Mouse (Mus musculus) embryonic facial prominence, embryonic 13.5 days (tissue): Measurements from ENCODE around the gene Ino80b. TPM values are rescaled to one million over a fixed set of nuclear protein-coding genes. Genes with fewer than 3 reads are reported as not detected.
A peak's percentile ranks its signal among the peaks of the same experiment; 100 is the strongest.

ENCODE experiments used
- ATAC-seq: fragments of 200-750 bp; cut with Nextera tagmentation; 2 replicates; pipeline ENCODE4 v1.8.0; 2017; ENCODE audit warnings: low read depth; ENCODE audit not compliant: insufficient number of reproducible peaks, insufficient read depth, low FRiP score, low TSS enrichment
- H3K27ac ChIP-seq: fragments of 300-500 bp; sonication (generic); 2 replicates; pipeline ENCODE4 v1.5.1; 2015; ENCODE audit warnings: moderate library complexity, mild to moderate bottlenecking, inconsistent platforms
- H3K27me3 ChIP-seq: fragments of 300-500 bp; sonication (generic); 2 replicates; pipeline ENCODE4 v1.6.1; 2015; ENCODE audit warnings: mild to moderate bottlenecking, inconsistent platforms
- H3K36me3 ChIP-seq: fragments of 300-500 bp; sonication (generic); 2 replicates; pipeline ENCODE4 v1.6.1; 2015; ENCODE audit warnings: mild to moderate bottlenecking, inconsistent platforms
- H3K4me1 ChIP-seq: fragments of 300-500 bp; sonication (generic); 2 replicates; pipeline ENCODE4 v1.6.1; 2015; ENCODE audit warnings: inconsistent platforms
- H3K4me2 ChIP-seq: fragments of 300-500 bp; sonication (generic); 2 replicates; pipeline ENCODE4 v1.6.1; 2015; ENCODE audit warnings: moderate library complexity, mild to moderate bottlenecking, inconsistent platforms
- H3K4me3 ChIP-seq: fragments of 300-500 bp; sonication (generic); 2 replicates; pipeline ENCODE4 v1.5.1; 2015; ENCODE audit warnings: mild to moderate bottlenecking, inconsistent platforms
- H3K9ac ChIP-seq: fragments of 300-500 bp; sonication (generic); 2 replicates; pipeline ENCODE4 v1.6.1; 2015; ENCODE audit warnings: mild to moderate bottlenecking, inconsistent platforms
- H3K9me3 ChIP-seq: fragments of 300-500 bp; sonication (generic); 2 replicates; pipeline ENCODE4 v1.6.1; 2016; ENCODE audit warnings: inconsistent platforms
- WGBS: fragments of 180-500 bp; shearing (Covaris S2); methylation state at CpG from one replicate; pipeline ENCODE4 v1.1.7; 2015; ENCODE audit warnings: mixed read lengths; 5-methylcytosine and 5-hydroxymethylcytosine counted together
- polyA plus RNA-seq: library from polyadenylated mRNA; unstranded; fragments of >200 nt; fragmentation: Nextera tagmentation; extraction: Ambion mirVana; gene quantifications from 2 replicates; pipeline ENCODE4 v1.2.1, GENCODE M21; 2015

The Ino80b gene
- polyA plus RNA-seq, 1 experiment from 2014 or later: 13.9 TPM

DNA sequence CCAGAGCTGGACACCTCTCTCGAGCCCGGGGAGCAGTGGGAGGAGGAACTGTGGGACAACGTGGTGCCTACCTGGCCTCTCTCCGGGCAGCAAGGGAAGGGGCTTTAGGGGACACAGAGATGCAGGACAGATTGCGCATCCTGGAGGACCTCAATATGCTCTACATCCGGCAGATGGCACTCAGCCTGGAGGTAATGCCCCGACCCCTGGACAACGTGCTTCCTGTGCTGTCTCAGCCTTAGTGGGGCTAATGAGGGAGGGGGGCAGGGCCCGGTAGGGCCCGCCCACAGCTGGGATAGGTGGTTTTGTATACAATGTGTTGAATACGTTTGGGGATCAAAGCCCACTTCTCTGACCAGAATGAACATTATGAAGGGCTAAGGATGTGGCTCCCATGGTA is 12.8 kb upstream of the Ino80b start:
- no peaks in the 10 kb centered on the region for H3K9me3 ChIP-seq
- no peak for ATAC-seq
- no peaks in the 10 kb centered on the region for H3K27me3 ChIP-seq
- H3K27ac ChIP-seq: peak overlapping the region; percentile 100
- 0% methylated on average over 11 of the region's 11 CpGs for WGBS
- H3K9ac ChIP-seq: peak overlapping the region; percentile 87
- H3K4me2 ChIP-seq: peak overlapping the region; percentile 79
- H3K4me3 ChIP-seq: peak overlapping the region; percentile 51
- H3K4me1 ChIP-seq: peaks cover 64% of the 10 kb centered on the region
- no peaks in the 10 kb centered on the region for H3K36me3 ChIP-seq

DNA sequence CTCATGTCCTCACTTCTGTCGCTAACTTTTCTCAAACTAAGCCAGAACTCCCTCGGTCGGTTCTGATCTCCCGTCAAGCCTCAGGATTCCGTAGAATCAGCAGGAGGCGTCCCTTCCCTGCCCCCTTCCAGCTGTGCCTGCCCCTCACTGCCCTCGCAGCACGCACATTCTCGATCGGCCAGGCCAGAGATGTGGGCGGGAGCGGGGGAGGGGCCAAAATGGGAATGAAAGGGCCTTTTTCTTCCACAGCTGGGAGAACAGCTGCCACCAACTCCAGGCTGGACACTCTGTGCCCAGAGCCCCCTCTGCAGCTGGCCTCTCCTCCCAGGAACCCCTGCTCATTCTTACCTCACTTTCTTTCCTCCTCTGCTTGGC is 12.3 kb upstream of the Ino80b start:
- no peaks in the 10 kb centered on the region for H3K27me3 ChIP-seq
- peak overlapping the region; percentile 51 for H3K4me3 ChIP-seq
- peaks cover 59% of the 10 kb centered on the region for H3K4me1 ChIP-seq
- H3K9me3 ChIP-seq: no peaks in the 10 kb centered on the region
- peak overlapping the region; percentile 87 for H3K9ac ChIP-seq
- peak overlapping the region; percentile 79 for H3K4me2 ChIP-seq
- H3K36me3 ChIP-seq: no peaks in the 10 kb centered on the region
- peak overlapping the region; percentile 100 for H3K27ac ChIP-seq
- 1% methylated on average over 12 of the region's 12 CpGs for WGBS
- ATAC-seq: peak; percentile 76

DNA sequence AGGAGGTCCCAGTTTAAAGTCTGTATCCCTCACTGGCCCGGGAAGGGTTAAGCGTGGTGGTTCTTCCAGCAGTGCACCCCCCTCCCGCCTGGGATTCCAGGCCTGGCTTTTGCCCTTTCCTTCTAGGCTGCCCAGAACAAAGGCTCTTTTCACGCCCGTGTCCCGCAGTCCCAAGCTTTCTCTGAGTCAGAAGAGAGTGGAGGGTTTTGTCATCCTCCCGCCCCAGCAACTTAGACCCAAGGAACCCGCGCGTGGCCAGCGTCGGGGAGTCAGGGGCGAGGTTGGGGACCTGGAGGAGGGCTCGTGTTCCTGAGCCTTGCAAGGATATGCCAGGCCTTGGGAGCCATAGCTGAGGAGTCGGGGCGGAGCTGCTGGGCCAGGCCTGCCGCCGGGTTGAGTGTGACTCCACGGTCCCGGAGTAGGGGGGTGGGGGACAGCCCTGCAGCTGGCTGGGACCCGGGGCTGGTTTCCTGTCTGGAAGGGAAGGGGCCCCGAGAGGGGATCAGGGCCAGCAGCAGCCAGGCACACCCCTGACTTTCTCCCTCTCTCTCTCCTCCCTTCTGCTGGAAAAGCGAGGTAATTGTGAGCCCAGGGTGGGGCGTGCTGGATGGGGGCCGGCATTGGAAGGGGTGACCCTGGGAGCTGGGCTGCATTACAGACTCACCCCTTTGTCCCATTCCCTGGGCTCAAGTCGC is 11.8 kb upstream of the Ino80b start:
- Histone ChIP-seq H3K9me3 (no peaks in the 10 kb centered on the region), H3K27ac (peak overlapping the region; percentile 100), H3K9ac (peak overlapping the region; percentile 87), H3K27me3 (no peaks in the 10 kb centered on the region), H3K4me3 (peak overlapping the region; percentile 51), H3K4me1 (peaks cover 54% of the 10 kb centered on the region), H3K4me2 (peak overlapping the region; percentile 79), H3K36me3 (no peaks in the 10 kb centered on the region)
- under 1% methylated on average over 26 of the region's 26 CpGs for WGBS
- peak; percentile 82 for ATAC-seq

DNA sequence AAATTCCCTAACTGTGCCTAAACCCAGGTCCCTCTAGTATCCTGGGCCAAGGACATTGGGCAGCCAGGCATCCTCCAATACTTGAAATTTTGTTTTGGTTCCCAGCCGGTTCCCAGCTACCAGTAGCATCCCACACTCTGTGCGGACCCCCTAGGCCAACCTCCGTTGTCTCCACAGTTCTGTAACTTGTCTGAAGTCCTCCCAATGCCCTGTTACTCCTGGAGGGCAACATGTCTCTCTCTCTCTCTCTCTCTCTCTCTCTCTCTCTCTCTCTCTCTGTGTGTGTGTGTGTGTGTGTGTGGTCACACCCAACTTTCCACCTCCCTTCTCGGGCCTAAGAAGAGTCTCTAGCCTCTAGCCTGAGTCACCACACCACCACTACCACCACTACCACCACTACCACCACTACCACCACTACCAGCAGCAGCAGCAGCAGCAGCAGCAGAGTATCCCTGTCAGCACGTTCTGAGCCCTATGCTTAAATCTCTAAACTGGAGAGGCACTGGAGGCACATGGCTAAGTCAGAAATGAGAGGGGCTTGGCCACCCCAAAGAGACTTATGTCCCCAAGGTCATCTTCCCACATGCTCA is 11.2 kb upstream of the Ino80b start:
- WGBS: 10% methylated on average over 5 of the region's 5 CpGs
- H3K4me2 ChIP-seq: peak overlapping the region; percentile 79
- no peaks in the 10 kb centered on the region for H3K36me3 ChIP-seq
- H3K4me3 ChIP-seq: peak overlapping the region; percentile 51
- 0 out of 2 replicates have a peak, but pooled peaks have one; percentile 1 for ATAC-seq
- peak overlapping the region; percentile 87 for H3K9ac ChIP-seq
- H3K27me3 ChIP-seq: no peaks in the 10 kb centered on the region
- no peaks in the 10 kb centered on the region for H3K9me3 ChIP-seq
- H3K27ac ChIP-seq: peak overlapping the region; percentile 100
- H3K4me1 ChIP-seq: peaks cover 48% of the 10 kb centered on the region

DNA sequence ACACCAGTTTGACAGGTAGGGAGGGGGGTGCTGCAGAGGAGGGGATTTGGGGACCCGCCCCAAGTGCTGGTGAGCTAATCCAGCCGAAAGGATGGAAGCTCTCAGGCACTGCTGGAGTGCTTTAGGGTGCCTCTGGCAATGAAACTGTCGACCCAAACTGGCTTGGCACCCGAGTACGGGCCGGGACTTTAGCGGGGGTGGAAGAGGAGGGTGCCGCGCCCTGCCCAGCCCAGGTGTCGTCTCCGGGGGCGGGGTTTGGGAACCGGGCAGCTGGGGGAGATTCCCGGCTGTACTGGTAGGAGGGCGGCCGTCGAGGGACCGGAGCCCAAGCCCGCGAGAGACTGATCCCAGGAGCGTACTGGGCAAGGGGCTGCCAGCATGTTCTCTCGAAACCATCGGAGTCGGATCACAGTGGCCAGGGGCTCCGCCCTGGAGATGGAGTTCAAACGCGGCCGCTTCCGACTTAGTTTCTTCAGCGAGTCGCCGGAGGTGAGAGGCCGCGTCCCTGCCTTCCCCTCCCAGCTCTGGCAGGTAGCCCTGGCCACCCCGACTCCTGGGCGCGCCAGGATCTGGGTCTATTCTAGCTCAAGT is 10.4 kb upstream of the Ino80b start:
- peak overlapping the region; percentile 87 for H3K9ac ChIP-seq
- H3K4me1 ChIP-seq: peaks cover 45% of the 10 kb centered on the region
- ATAC-seq: no peak
- H3K36me3 ChIP-seq: no peaks in the 10 kb centered on the region
- peak overlapping the region; percentile 51 for H3K4me3 ChIP-seq
- peak overlapping the region; percentile 100 for H3K27ac ChIP-seq
- peak overlapping the region; percentile 79 for H3K4me2 ChIP-seq
- WGBS: 3% methylated on average over 37 of the region's 37 CpGs
- H3K9me3 ChIP-seq: no peaks in the 10 kb centered on the region
- H3K27me3 ChIP-seq: no peaks in the 10 kb centered on the region

DNA sequence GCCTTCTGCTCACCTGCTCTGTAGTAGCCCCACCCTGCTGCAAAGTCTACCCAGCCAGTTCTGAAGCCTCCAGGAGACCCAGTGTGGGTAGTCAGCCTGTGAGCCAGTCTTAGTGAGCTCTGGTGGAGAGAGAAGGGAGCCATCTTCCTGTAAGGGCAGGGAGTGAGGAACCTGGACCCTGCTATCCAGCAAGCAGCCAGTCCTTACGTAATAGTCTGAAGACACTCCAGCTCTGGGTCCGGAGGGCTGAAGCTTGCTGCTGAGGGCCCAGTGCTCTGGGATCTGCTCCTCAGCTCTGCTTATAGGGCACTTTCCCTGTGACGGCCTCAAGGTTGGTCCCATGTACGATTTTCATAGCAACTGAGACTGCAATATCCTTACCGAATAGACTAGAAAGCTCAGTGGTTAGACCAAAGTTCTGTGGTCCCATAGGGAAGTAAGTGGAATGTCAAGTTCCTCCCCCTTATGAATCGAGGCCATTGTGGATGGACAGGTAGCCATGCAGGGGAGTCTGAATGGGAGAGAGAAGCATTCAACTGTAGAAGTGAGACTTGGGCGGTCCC is 9.8 kb upstream of the Ino80b start, which contains the start of gene Rtkn:
TSS of gene Rtkn (plus strand) at position 513 of the 563 bp plus-strand sequence.
- H3K9ac ChIP-seq: peak within 1 kb of the TSS; percentile 87
- ATAC-seq: no peak
- no peaks in the 10 kb centered on the region for H3K36me3 ChIP-seq
- H3K27me3 ChIP-seq: no peaks in the 10 kb centered on the region
- peak within 1 kb of the TSS; percentile 100 for H3K27ac ChIP-seq
- peak within 1 kb of the TSS; percentile 51 for H3K4me3 ChIP-seq
- H3K9me3 ChIP-seq: no peaks in the 10 kb centered on the region
- peaks cover 43% of the 10 kb centered on the region for H3K4me1 ChIP-seq
- peak within 1 kb of the TSS; percentile 79 for H3K4me2 ChIP-seq
- 61% methylated on average over 7 of the region's 7 CpGs for WGBS

DNA sequence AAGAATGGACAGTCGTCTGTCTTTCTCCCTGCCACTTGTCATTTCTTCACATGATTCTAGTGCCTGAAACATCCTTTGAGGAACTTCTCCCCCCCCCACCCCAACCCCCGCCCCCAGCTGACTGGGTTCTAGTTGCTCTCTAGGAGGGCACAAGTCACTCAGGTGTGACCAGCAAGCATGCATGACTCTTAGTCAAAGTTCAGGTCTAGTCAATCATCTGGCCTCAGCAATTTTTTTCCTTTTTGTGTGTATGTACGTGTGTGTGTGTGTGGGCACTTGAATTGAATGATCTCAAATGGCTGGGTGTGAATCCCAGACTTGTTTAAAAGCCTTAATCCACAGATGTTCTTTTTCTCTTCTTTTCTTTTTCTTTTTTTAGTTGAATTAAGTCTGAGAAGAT is 9.0 kb upstream of the Ino80b start:
- 64% methylated on average over 3 of the region's 3 CpGs for WGBS
- Histone ChIP-seq H3K9me3 (no peaks in the 10 kb centered on the region), H3K4me2 (no peak overlapping the region), H3K27ac (no peak overlapping the region), H3K36me3 (no peaks in the 10 kb centered on the region), H3K4me1 (peaks cover 35% of the 10 kb centered on the region), H3K4me3 (no peak overlapping the region), H3K9ac (no peak overlapping the region), H3K27me3 (no peaks in the 10 kb centered on the region)
- ATAC-seq: no peak

DNA sequence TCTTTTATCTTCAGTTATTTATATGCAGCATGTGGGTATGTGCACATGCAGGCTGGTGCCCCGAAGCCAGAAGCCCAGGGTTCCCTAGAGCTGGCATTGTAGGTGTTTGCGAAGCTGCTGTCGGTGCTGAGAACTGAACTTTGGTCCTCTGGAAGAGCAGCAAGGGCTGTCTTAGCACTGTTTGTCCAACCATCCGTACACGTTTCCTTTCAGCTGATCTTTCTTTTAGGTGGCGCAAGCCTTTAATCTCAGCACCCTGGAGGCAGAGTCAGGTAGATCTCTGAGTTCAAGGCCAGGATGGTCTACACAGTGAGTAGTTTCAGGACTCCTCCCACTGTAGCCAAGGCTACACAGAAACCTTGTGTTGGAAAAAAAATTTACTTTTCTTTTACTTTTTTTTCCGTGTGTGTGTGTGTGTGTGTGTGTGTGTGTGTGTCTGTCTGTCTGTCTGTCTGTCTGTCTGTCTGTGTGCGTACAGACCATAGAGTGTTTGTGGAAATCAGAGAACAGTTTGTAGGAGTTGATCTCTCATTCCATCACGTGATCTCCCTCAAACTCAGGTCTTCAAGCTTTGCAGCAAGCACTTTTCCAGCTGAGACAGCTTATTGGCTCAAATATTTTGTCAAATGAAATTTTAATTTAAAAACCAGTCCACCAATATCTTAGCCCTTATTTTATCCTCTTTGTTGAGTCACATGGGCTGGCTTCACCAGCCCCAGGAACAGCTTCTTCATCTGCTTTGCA is 7.1 kb upstream of the Ino80b start:
- H3K9ac ChIP-seq: no peak overlapping the region
- WGBS: 86% methylated on average over 9 of the region's 9 CpGs
- no peaks in the 10 kb centered on the region for H3K36me3 ChIP-seq
- H3K27me3 ChIP-seq: no peaks in the 10 kb centered on the region
- ATAC-seq: no peak
- H3K27ac ChIP-seq: no peak overlapping the region
- H3K9me3 ChIP-seq: no peaks in the 10 kb centered on the region
- no peak overlapping the region for H3K4me2 ChIP-seq
- H3K4me3 ChIP-seq: no peak overlapping the region
- H3K4me1 ChIP-seq: peaks cover 20% of the 10 kb centered on the region

DNA sequence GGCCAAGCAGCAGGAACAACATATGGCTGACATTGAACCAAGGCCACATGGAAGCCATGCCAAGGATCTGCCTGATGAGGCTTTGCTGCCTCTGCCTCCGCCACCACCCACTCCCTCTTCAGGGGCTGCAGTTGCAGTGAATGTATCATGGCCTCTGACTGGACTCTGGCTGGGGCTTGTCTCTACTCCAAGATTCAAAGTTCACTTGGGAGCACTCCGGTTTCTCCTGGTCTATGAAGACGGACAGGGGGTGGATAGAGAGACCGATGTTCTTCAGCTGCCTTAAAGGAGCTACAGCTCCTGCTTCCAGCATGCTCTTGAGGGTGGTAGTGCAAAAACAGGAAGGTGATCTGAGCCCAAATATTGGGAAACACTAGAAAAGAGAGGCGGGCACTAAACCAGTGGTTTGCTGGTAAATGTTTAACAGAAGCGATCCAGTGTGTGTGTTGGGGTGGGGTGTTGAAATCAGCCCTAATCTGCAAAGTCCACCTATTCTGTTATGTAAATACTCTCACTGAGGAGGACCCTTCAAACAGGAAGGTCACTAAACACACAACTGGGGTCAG is 6.3 kb upstream of the Ino80b start:
- H3K9me3 ChIP-seq: no peaks in the 10 kb centered on the region
- 79% methylated on average over 6 of the region's 6 CpGs for WGBS

DNA sequence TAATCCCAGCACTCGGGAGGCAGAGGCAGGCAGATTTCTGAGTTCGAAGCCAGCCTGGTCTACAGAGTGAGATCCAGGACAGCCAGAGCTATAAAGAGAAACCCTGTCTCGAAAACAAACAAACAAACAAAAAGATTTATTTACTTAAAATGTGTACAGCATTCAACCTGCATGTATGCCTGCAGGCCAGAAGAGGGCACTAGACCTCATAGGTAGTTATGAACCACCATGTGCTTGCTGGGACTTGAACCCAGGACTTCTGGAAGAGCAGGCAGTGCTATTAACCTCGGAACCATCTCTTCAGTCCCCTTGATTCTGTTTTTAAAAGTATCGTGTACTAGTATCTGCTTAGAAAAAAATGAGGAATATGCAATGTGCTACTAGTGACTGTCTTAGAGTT is 2.2 kb upstream of the Ino80b start:
- WGBS: 90% methylated on average over 5 of the region's 5 CpGs
- H3K27ac ChIP-seq: no peak overlapping the region
- H3K4me2 ChIP-seq: no peak overlapping the region
- no peak overlapping the region for H3K9ac ChIP-seq
- no peaks in the 10 kb centered on the region for H3K27me3 ChIP-seq
- no peak for ATAC-seq
- H3K4me3 ChIP-seq: no peak overlapping the region
- peaks cover 26% of the 10 kb centered on the region for H3K4me1 ChIP-seq
- no peaks in the 10 kb centered on the region for H3K36me3 ChIP-seq
- no peaks in the 10 kb centered on the region for H3K9me3 ChIP-seq

More for the DNA sequence above, 6.3 kb upstream of the Ino80b start:
- H3K4me2 ChIP-seq: no peak overlapping the region
- H3K4me3 ChIP-seq: no peak overlapping the region
- no peak overlapping the region for H3K9ac ChIP-seq
- no peak overlapping the region for H3K27ac ChIP-seq
- no peaks in the 10 kb centered on the region for H3K27me3 ChIP-seq
- no peak for ATAC-seq
- no peaks in the 10 kb centered on the region for H3K36me3 ChIP-seq
- peaks cover 18% of the 10 kb centered on the region for H3K4me1 ChIP-seq

DNA sequence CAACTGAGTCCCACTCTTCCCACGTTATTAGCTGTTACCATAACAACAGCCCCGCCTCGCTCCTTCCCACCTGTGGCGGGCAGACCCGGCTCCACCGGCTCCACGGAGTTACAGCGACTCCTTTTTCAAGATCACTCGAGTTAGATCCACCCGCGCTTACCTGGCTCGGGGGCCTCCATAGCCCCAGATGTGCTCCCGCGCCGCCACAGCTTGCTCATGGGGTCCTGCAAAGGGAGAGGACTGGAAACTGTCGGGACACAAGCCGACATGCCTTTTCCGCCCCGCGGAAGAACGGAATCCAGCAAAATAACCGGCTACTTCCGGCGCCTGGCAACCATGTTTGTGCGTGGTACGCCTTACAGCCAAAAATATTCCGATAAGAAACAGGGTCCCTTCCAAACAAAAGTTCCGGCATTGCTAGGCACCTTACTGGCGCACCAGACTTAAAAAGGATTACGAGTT is 349 bp downstream of the Ino80b start:
- Histone ChIP-seq H3K4me2 (peak overlapping the region; percentile 83), H3K27me3 (no peaks in the 10 kb centered on the region), H3K9me3 (no peaks in the 10 kb centered on the region), H3K27ac (peak overlapping the region; percentile 64; the same call in 1 of the 2 replicates), H3K9ac (peak overlapping the region; percentile 83), H3K4me1 (peaks cover 34% of the 10 kb centered on the region), H3K4me3 (peak overlapping the region; percentile 81), H3K36me3 (peaks cover under 1% of the 10 kb centered on the region; the same call in 1 of the 2 replicates)
- under 1% methylated on average over 30 of the region's 30 CpGs for WGBS
- no peak for ATAC-seq
